Mouse (Mus musculus) macrophage (primary cell): ENCODE data around the gene Slc39a3. TPM values are rescaled to one million over a fixed set of nuclear protein-coding genes. Genes with fewer than 3 reads are reported as not detected.
A peak's percentile ranks its signal among the peaks of the same experiment; 100 is the strongest.
"Not testable (repeated sequence)": the region's sequence is repeated elsewhere in the genome, so short reads cannot be mapped to it uniquely, and the experiment has no call there.

Experiments
- H3K27ac ChIP-seq: fragments of 350-480 bp; formaldehyde crosslinking; 2 replicates; pipeline ENCODE4 v1.9.0; 2021
- H3K36me3 ChIP-seq: fragments of 350-480 bp; formaldehyde crosslinking; 2 replicates; pipeline ENCODE4 v1.9.0; 2021; ENCODE audit errors: inconsistent target
- H3K4me3 ChIP-seq: fragments of 350-480 bp; formaldehyde crosslinking; 2 replicates; pipeline ENCODE4 v1.9.0; 2021; ENCODE audit errors: inconsistent target
- H3K79me2 ChIP-seq: fragments of 350-480 bp; formaldehyde crosslinking; 2 replicates; pipeline ENCODE4 v1.9.0; 2021; ENCODE audit errors: inconsistent target
- WGBS: methylation state at CpG from one replicate; pipeline ENCODE4 v1.1.7; 2026; ENCODE audit warnings: inconsistent platforms; ENCODE audit not compliant: missing documents; 5-methylcytosine and 5-hydroxymethylcytosine counted together
- polyA plus RNA-seq: library from polyadenylated mRNA; stranded (reverse); fragments of 250-400 nt; gene quantifications from 3 replicates; pipeline ENCODE4 v1.2.4, GENCODE M21; 2018; ENCODE audit warnings: inconsistent platforms

The Slc39a3 gene
- polyA plus RNA-seq, 1 experiment from 2014 or later: 6.1 TPM

DNA sequence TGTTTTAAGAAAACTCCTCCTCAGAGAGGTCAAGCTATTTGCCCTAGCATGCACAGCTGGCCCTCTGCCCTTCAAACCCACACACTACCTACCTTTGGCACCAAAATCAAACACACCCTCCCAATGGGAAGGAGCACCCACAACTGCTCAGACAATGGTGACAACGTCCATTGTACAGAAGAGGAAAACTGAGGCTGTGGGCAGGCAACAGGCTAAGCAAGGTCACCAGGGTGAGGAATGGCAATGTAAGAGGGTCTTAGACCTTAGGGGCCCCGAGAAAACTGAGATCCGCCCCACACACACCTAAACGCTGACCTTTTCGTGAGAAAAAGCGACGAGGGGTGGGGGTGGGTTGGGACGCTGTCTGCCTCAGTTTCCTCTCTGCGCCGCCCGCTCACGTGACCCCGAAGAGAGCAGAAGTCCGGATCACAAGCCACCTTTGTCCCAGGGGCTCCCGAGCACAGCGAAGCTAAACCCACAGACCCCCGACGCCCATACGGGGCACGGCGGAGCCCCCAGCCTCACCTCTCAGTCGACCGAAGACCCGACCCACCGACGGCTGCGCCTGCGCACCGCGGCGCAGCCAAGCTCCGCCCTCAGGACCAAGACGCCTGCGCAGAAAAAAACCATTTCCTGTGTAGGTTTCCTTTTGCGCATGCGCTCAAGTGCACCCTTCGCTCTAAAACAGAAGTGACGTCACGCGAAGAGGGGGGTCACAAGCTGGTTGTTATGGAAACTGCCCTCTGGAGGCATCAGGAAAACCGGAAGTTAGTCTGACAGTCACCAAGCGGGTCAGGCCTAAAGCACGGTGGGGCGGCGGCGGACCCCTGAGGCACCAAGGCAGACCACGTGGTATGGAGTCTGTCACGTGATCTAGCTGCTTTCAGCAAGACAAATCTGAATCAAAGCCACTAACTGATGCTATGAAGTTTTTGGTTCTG lies 22.6 kb upstream of the Slc39a3 start, which contains the start of gene Sgta:
Sgta (minus strand) TSS at position 579 of the 941 bp plus-strand sequence.
- under 1% methylated on average over 48 of the region's 48 CpGs for WGBS
- Histone ChIP-seq H3K79me2 (peaks cover 51% of the 10 kb centered on the region), H3K4me3 (peak within 1 kb of the TSS; percentile 97), H3K27ac (peak within 1 kb of the TSS; percentile 65), H3K36me3 (no peaks in the 10 kb centered on the region)

DNA sequence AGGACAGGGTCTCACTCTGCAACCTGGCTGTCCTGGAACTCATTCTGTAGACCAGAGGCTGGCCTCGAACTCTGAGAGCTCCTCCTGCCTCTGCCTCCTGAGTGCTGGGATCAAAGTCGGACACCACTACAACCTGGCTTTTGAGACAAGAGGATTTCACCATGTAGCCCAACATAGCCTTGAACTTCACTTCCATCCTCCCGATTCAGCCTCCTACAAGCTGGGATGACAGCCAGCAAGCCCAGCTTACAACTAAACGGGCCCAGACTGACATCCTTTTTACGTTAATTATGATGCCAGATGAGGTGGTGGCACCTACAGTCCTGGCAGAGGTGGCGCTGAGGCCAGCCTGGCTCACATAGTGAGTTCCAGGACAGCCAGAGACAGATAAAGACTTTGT lies 21.7 kb upstream of the Slc39a3 start:
- H3K36me3 ChIP-seq: no peaks in the 10 kb centered on the region
- peak overlapping the region; percentile 97 for H3K4me3 ChIP-seq
- WGBS: 81% methylated on average over 6 of the region's 6 CpGs
- H3K79me2 ChIP-seq: peaks cover 61% of the 10 kb centered on the region
- H3K27ac ChIP-seq: no peak overlapping the region

DNA sequence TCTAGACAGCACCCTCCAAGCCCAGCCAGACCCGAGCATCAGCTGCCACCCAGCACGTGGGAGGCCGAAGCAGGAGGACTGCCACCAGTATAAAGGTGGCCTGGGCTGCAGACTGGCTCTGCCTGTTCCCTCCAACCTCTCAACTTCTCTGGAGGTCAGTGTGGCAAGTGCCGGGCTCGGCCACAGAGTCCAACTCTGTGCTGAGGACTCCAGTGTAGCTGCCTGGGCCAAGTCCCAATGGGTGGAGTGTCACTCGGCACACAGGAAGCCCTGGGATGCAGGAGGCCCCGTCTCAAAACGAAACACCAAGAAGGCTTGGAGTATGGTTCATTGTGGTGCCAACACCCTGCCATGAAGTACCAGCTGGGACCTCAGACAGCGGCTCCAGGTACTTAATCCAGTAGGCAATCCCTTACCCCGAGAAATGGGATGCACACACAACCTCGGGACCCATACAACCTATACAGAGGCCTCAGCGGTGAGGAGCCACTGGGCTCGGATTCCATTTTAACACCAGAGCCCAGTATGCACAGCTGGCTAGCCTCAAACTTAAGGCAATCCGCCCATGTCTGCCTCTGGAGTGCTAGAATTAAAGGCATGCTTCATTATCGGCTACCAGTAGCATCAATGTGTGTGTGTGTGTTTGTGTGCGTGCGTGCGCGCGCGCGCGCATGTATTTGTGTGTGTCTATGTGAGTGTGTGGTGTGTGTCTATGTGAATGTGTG lies 20.3 kb upstream of the Slc39a3 start:
- 97% methylated on average over 22 of the region's 23 CpGs for WGBS
- peaks cover 74% of the 10 kb centered on the region for H3K79me2 ChIP-seq
- H3K27ac ChIP-seq: no peak overlapping the region
- no peak overlapping the region for H3K4me3 ChIP-seq
- H3K36me3 ChIP-seq: peaks cover 6% of the 10 kb centered on the region

DNA sequence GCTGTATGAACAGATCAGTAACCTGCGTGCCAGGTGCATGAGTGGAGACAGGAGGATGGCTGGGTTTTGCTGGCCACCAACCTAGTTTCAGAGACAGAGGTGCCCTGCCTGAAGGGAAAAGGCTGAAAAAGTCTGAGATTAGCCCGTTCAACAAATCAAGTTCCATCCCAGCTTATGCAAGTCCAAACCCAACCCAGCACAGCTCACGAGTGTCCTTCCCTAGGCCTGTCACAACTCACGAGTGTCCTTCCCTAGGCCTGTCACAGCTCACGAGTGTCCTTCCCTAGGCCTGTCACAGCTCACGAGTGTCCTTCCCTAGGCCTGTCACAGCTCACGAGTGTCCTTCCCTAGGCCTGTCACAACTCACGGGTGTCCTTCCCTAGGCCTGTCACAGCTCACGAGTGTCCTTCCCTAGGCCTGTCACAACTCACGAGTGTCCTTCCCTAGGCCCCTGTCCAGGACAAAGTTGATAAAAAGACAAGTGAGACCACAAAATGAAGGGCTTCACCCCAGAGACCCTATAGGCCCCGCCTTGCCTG lies 18.6 kb upstream of the Slc39a3 start:
- not testable (repeated sequence) for H3K4me3 ChIP-seq, H3K27ac ChIP-seq
- 98% methylated on average over 7 of the region's 11 CpGs for WGBS
- peaks cover 82% of the 10 kb centered on the region for H3K79me2 ChIP-seq
- peaks cover 23% of the 10 kb centered on the region for H3K36me3 ChIP-seq

DNA sequence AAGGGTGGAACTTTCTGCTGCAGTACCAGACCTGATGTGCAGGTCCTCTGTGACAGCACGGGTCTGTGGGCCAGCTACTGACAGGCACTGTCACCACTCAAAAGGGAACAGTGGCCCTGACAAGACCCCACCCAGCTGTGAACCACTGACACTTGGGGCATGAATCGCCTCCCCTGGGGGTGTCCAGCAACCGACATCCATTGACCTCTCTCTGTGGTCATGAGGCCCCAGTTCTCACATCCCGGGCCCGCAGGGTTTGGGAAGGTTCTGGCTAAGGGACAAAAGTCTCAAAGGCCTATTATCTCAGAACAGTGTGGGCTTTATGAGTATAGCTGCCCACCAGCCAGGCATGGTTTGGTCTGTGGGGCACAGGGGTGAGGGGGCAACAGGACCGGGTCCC lies 17.9 kb upstream of the Slc39a3 start:
- no peak overlapping the region for H3K27ac ChIP-seq
- H3K4me3 ChIP-seq: no peak overlapping the region
- peaks cover 82% of the 10 kb centered on the region for H3K79me2 ChIP-seq
- H3K36me3 ChIP-seq: peaks cover 30% of the 10 kb centered on the region
- WGBS: 96% methylated on average over 6 of the region's 6 CpGs

DNA sequence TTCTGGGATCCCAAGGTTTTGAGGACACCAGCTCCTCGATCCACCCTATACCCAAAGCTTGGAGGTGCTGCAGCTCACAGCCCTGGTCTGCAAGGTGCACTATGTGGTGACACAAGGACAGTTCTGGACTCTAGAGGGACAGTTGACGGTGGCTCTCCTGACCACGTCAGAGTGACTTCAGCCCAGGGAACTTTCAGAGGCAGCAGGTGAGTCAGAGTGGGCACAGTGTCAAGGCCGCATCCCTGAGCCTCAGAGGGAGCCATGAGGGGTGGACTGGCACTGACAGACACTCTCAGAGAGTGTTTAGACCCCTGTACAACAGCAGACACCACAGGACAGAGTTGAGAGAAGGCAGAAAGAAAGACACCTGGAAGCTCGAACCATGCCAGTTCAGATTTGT lies 15.4 kb upstream of the Slc39a3 start:
- no peak overlapping the region for H3K4me3 ChIP-seq
- no peak overlapping the region for H3K27ac ChIP-seq
- H3K79me2 ChIP-seq: peaks cover 58% of the 10 kb centered on the region
- peaks cover 56% of the 10 kb centered on the region for H3K36me3 ChIP-seq
- WGBS: 90% methylated on average over 5 of the region's 5 CpGs

DNA sequence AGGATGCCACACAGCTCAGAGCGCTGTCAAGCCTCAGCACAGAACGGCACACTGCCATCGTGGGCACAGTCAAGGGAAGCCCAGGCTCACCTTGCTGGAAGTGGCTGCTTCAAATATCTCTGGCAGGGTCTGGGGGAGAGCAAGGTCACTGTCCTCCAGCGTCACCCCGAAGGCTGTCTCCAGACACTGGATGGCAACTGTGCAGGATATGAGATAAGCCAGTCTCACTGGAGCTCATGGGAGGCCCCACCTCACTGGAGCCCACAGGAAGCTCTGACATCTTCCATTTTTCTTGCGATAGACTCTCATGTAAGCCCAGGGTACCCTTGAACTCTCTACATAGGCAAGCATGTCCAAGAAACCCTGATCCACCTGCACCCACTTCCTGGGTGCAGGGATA lies 13.9 kb upstream of the Slc39a3 start:
- H3K79me2 ChIP-seq: peaks cover 44% of the 10 kb centered on the region
- no peak overlapping the region for H3K4me3 ChIP-seq
- H3K27ac ChIP-seq: no peak overlapping the region
- peaks cover 70% of the 10 kb centered on the region for H3K36me3 ChIP-seq
- 97% methylated on average over 6 of the region's 6 CpGs for WGBS

DNA sequence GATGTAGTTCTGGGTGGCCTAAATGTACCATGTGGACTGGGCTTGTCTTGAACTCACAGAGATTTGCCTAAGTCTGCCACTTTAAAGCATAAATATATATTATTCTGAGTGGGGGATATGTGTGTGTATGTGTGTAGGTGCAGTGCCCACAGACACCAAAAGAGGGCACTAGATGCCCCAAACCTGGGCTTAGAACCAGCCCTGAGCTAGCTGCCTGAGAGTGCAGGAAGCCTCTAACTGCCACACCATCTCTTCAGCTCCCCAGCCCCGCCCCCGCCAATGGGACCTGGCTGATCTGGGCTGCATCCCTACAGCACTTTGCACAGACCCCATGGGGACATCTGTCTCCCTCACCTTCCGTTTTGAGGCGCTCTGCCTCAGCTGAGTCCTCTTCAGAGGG lies 13.4 kb upstream of the Slc39a3 start:
- WGBS: 100% methylated on average over 4 of the region's 4 CpGs
- H3K36me3 ChIP-seq: peaks cover 75% of the 10 kb centered on the region
- H3K79me2 ChIP-seq: peaks cover 39% of the 10 kb centered on the region
- no peak overlapping the region for H3K4me3 ChIP-seq
- no peak overlapping the region for H3K27ac ChIP-seq

DNA sequence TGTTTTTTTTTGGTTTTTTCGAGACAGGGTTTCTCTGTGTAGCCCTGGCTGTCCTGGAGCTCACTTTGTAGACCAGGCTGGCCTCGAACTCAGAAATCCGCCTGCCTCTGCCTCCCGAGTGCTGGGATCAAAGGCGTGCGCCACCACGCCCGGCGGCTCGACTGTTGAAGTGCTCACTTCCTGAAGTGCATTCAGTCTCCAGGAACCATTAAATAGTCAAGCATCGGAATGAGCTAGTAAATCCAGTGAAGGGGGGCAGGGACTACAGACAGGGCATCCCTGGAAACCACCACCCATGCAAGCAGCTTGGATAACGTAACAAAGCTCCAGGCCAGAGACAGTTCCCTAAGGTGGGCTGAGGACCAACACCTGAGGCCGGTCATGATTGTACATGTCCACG lies 8.0 kb upstream of the Slc39a3 start:
- H3K36me3 ChIP-seq: peaks cover 63% of the 10 kb centered on the region
- 94% methylated on average over 10 of the region's 14 CpGs for WGBS

DNA sequence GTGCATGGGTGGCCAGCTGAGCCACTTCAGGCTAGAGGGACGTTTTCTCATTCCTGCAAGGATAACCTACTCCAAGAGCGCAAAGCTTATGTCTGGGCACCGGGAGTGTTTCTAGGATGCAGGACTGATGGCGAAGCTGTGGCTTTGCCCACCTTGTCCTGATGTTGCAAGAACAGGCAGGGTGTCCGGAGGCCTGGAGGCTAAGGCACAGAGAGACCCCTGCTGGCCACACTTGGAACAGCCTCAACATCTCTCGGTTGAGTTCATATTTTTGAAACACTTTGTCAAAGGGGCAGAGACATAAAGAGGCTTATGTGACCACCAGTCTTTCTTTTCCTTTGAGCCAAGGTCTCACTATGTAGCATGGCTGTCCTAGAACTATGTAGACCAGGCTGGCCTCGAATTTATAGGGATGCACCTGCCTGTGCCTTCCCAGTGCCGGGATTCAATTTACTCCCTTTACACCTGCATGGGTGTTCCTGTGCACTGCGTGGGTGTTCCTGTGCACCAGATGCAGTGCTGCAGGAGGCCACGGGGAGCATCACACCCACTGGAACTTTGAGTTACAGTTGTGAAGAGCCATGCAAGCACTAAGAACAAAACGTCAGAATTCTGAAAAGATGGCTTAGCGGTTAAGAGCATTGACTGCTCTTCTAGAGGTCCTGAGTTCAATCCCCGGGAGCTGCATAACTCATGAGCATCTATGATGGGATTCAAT lies 4.4 kb upstream of the Slc39a3 start:
- H3K4me3 ChIP-seq: no peak overlapping the region
- no peaks in the 10 kb centered on the region for H3K79me2 ChIP-seq
- 28% methylated on average over 13 of the region's 13 CpGs for WGBS
- peaks cover 26% of the 10 kb centered on the region for H3K36me3 ChIP-seq
- no peak overlapping the region for H3K27ac ChIP-seq

More for the DNA sequence above, 8.0 kb upstream of the Slc39a3 start:
- not testable (repeated sequence) for H3K27ac ChIP-seq, H3K4me3 ChIP-seq, H3K79me2 ChIP-seq

DNA sequence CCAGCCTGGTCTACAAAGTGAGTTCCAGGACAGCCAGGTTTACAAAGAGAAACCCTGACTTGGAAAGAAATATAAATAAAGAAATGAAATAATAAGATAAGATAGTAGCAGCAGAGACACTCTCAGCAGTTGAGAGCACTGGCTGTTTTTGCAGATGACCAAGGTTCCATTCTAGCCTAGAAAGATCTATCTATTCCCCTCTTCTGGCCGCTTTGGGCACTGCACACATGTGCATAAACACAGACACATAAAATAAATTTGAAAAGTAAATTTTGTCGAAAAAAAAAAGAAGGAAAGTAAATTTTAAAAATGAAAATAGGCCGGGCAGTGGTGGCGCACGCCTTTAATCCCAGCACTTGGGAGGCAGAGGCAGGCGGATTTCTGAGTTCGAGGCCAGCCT lies 975 bp downstream of the Slc39a3 start:
- H3K27ac ChIP-seq: no peak overlapping the region
- 78% methylated on average over 6 of the region's 7 CpGs for WGBS
- peaks cover 6% of the 10 kb centered on the region; the same call in 1 of the 2 replicates for H3K79me2 ChIP-seq
- peaks cover 17% of the 10 kb centered on the region; the same call in 1 of the 2 replicates for H3K36me3 ChIP-seq
- peak overlapping the region; percentile 71; the same call in 1 of the 2 replicates for H3K4me3 ChIP-seq

DNA sequence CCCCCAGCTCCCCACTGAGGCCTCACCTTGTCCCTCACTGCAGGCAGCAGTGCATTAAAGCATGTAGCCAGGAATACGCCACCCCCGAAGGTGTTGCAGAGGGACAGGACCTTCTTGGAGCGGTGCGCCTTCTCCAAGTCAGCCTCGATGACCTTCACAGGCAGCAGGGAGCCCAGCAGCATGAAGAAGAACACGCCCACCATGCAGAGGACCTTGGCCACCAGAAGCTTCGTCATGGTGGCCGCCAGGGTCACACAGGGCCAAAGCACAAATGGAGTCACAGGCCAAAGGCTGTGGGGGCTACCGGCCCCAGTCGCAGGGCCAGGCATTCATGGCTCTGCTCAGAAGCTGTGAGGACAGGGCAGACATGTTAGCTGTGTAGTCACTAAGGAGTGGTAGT lies 3.6 kb downstream of the Slc39a3 start:
- H3K79me2 ChIP-seq: peaks cover 6% of the 10 kb centered on the region; the same call in 1 of the 2 replicates
- no peak overlapping the region for H3K4me3 ChIP-seq
- 91% methylated on average over 10 of the region's 10 CpGs for WGBS
- no peak overlapping the region for H3K27ac ChIP-seq
- H3K36me3 ChIP-seq: peaks cover 17% of the 10 kb centered on the region; the same call in 1 of the 2 replicates

DNA sequence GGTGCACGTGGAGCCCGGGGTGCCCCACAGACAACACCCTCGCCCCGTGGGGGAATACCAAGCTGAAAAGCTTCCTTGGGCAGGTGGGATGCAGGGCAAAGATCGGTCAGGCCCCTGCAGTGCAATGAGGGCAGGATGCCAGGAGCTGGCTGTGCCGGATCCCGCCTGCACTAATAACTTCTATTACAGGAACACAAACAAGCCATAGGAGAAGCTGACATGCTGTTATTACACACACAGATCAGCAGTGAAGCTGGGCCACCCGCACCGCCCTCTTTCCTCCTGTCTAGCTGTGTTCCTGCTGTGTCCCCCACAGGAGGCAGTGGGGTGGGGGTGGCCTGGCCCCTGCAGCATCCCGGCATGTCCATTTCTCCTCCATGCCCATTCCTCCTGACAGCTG lies 8.2 kb downstream of the Slc39a3 start:
- Histone ChIP-seq H3K27ac (no peak overlapping the region), H3K4me3 (no peak overlapping the region), H3K36me3 (peaks cover 17% of the 10 kb centered on the region; the same call in 1 of the 2 replicates), H3K79me2 (no peaks in the 10 kb centered on the region)
- 78% methylated on average over 10 of the region's 10 CpGs for WGBS

DNA sequence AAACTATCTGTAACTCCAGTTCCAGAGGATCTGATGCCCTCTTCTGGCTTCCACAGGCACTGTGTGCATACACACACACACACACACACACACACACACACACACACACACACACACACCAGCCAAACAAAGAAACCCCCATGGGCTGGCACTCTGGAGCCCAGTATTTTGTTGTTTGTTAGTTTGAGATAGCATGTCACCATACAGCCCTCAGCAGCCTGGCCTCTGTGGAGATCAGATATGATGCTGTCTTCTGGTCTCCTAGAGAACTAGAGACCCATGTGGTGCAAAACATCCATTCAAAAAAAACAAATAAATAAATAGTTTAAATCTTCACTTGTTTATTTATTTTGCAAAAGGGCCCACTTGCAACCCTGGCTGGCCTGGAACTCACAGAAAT lies 9.0 kb downstream of the Slc39a3 start:
- no peak overlapping the region for H3K27ac ChIP-seq
- no peak overlapping the region for H3K4me3 ChIP-seq
- peaks cover 17% of the 10 kb centered on the region; the same call in 1 of the 2 replicates for H3K36me3 ChIP-seq
- H3K79me2 ChIP-seq: no peaks in the 10 kb centered on the region
